Mouse (Mus musculus) heart, embryonic 11.5 days (tissue): ENCODE results near the gene Ly6g6d. TPM values are rescaled to one million over a fixed set of nuclear protein-coding genes. Genes with fewer than 3 reads are reported as not detected.

Experiments
- ATAC-seq: fragments of 200-750 bp; cut with Nextera tagmentation; replicated peaks from 2 replicates; pipeline ENCODE4 v1.8.0; 2017; ENCODE audit warnings: moderate library complexity; ENCODE audit not compliant: insufficient number of reproducible peaks, low FRiP score, low TSS enrichment
- H3K27ac ChIP-seq: fragments of 300-500 bp; sonication (generic); 2 replicates; pipeline ENCODE4 v1.5.1; 2014; ENCODE audit warnings: mild to moderate bottlenecking, low read depth, low read length
- H3K27me3 ChIP-seq: fragments of 300-500 bp; sonication (generic); 2 replicates; pipeline ENCODE4 v1.6.1; 2014; ENCODE audit warnings: mild to moderate bottlenecking, low read length, mixed read lengths; ENCODE audit not compliant: control insufficient read depth, insufficient read depth
- H3K36me3 ChIP-seq: fragments of 300-500 bp; sonication (generic); 2 replicates; pipeline ENCODE4 v1.6.1; 2014; ENCODE audit warnings: mild to moderate bottlenecking, low read length, moderate library complexity, mixed read lengths; ENCODE audit not compliant: control insufficient read depth, insufficient read depth
- H3K4me1 ChIP-seq: fragments of 300-500 bp; sonication (generic); 2 replicates; pipeline ENCODE4 v1.6.1; 2014; ENCODE audit warnings: low read length; ENCODE audit not compliant: control insufficient read depth, insufficient read depth
- H3K4me2 ChIP-seq: fragments of 300-500 bp; sonication (generic); 2 replicates; pipeline ENCODE4 v1.6.1; 2014; ENCODE audit warnings: mild to moderate bottlenecking, moderate library complexity
- H3K4me3 ChIP-seq: fragments of 300-500 bp; sonication (generic); 2 replicates; pipeline ENCODE4 v1.5.1; 2014; ENCODE audit warnings: low read depth, low read length
- H3K9ac ChIP-seq: fragments of 300-500 bp; sonication (generic); 2 replicates; pipeline ENCODE4 v1.6.1; 2014; ENCODE audit warnings: mild to moderate bottlenecking, low read depth, low read length, moderate library complexity
- H3K9me3 ChIP-seq: fragments of 300-500 bp; sonication (generic); replicated peaks from 2 replicates; pipeline ENCODE4 v1.6.1; 2016; ENCODE audit warnings: low read length; ENCODE audit not compliant: control insufficient read depth
- WGBS: fragments of 180-500 bp; shearing (Covaris S2); extraction: QIAGEN DNeasy Blood & Tissue Kit; methylation state at CpG from one replicate; pipeline ENCODE4 v1.1.7; 2014; ENCODE audit not compliant: insufficient replicate concordance; 5-methylcytosine and 5-hydroxymethylcytosine counted together
- polyA plus RNA-seq: library from polyadenylated mRNA; unstranded; fragments of >200 nt; fragmentation: Nextera tagmentation; extraction: Ambion mirVana; gene quantifications from 2 replicates; pipeline ENCODE4 v1.2.1, GENCODE M21; 2014

Ly6g6d gene
- polyA plus RNA-seq, 1 experiment from 2014 or later: 2.0 TPM

DNA sequence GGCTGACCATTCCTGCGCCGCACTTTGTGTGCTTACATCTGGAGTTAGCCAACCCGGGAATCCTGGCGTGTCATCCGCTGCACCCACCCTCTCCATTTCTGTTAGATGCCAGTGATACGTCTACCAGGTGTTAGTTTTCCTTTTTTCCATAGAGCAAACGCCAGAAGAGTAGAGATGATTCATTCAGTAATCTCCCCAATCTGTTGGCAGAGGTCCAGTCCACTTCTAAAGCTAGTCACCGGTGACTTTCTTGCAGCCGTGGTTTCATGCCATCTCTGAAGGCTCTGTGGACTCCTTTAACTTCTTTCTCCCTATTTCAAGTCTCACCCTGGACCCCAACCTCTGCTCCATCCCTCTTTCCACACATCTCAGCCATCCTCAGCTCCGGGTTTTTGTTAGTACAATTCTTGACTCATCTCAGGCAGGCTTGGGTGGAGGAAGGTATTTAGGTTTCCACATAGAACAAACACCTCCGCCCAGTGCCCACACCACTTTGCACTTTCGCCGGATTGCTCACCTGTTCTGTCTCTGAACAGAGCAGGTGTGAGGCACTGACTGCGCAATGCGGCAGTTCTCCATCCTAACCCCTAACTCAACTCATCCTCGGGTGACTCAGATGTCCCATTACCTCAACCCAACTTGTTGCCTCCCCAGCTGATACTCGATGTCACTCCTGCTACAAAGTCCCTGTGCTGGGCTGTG, 9.5 kb downstream of the Ly6g6d start:
- H3K4me2 ChIP-seq: no peak overlapping the region
- H3K27me3 ChIP-seq: peaks cover 45% of the 10 kb centered on the region
- no peak for ATAC-seq
- H3K9me3 ChIP-seq: no peaks in the 10 kb centered on the region
- 73% methylated on average over 17 of the region's 17 CpGs for WGBS
- H3K4me3 ChIP-seq: no peak overlapping the region
- H3K27ac ChIP-seq: no peak overlapping the region
- H3K36me3 ChIP-seq: no peaks in the 10 kb centered on the region
- H3K9ac ChIP-seq: no peak overlapping the region
- peaks cover 14% of the 10 kb centered on the region for H3K4me1 ChIP-seq

DNA sequence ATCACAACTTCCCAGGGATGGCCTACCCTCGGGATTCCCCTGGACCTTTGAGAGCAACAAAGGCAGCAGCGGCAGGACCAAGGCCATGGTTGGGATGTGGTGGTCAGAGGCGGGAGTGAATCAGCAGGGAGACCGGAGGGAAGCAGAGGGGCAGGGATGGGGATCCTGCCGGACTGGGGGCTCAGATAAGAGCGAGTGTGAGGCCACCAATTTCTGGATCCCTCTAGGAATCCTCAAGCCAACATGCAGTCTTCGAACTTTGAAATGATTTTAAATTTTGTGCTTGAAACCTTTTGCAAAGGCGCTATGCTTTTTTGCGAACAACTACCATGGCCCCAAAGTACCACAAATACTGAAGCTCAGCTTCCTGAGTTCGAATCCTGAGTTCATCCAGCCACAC, 11.8 kb downstream of the Ly6g6d start, which contains the start of gene Mpig6b:
Gene Mpig6b, minus strand, starts transcription at position 101 of the 400 bp plus-strand sequence.
- peaks cover 50% of the 10 kb centered on the region for H3K27me3 ChIP-seq
- H3K4me1 ChIP-seq: peaks cover 14% of the 10 kb centered on the region
- 36% methylated on average over 10 of the region's 10 CpGs for WGBS
- no peaks in the 10 kb centered on the region for H3K9me3 ChIP-seq
- peak within 1 kb of the TSS; percentile 38 for H3K4me3 ChIP-seq
- ATAC-seq: no peak
- H3K4me2 ChIP-seq: peak within 1 kb of the TSS; percentile 66
- H3K36me3 ChIP-seq: peaks cover 9% of the 10 kb centered on the region
- no peak within 1 kb of the TSS for H3K27ac ChIP-seq
- H3K9ac ChIP-seq: peak within 1 kb of the TSS; percentile 52; the same call in 1 of the 2 replicates

DNA sequence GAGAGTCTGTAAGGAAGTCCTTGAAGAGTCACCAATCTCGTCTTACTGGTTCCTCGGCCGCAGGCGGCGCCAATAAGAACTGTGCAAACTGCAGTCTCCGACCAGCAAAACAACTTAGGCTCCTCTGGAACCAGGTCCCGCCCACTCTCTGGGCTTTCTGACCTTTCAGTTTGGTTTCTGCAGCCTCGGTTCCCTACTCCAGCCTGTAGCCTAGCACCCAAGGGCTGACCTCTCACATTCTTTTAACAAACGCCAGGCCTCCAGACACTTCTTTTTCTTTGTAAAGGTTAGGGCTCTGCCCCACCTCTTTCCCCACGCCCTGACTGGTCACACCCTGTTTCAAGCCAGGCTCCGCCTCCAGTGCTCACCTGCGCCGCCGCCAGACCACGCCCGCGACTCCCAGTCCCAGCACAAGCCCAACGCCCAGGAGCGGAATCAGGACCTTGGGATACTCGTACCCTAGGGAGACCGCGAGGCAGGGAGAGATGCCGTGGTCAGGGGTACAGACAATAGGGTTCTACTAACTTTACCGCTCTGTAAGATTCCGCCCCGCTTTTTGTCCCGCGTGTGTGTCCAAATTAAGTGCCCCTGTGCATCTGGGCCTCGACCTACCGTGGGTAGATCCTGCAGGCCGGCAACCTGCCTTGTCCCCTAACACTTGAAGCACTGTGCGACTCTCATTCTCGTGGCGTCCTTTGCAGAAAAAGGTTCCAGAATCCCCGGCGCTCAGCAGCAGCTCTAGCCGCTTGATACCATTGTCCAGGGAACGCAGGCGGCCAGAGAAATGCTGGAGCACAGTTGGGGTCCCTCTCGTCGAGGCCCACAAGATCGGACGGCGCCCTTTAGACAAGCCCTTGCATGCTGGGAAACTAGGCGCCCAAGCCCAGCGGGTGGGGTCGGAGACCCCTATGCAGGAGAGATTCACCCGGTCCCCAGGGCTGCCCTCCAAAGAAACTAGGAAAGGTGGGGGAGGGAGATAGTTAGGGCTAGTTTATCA, 12.6 kb downstream of the Ly6g6d start, which contains the start of gene Ly6g6c:
Gene Ly6g6c, plus strand, starts transcription at position 438 of the 997 bp plus-strand sequence.
- no peaks in the 10 kb centered on the region for H3K9me3 ChIP-seq
- no peak within 1 kb of the TSS for H3K27ac ChIP-seq
- H3K36me3 ChIP-seq: peaks cover 13% of the 10 kb centered on the region
- peak within 1 kb of the TSS; percentile 66 for H3K4me2 ChIP-seq
- H3K27me3 ChIP-seq: peaks cover 50% of the 10 kb centered on the region
- ATAC-seq: no peak; the same call in 1 of the 2 replicates
- H3K4me3 ChIP-seq: peak within 1 kb of the TSS; percentile 38
- H3K4me1 ChIP-seq: peaks cover 16% of the 10 kb centered on the region
- peak within 1 kb of the TSS; percentile 52; the same call in 1 of the 2 replicates for H3K9ac ChIP-seq
- WGBS: 1% methylated on average over 48 of the region's 48 CpGs

DNA sequence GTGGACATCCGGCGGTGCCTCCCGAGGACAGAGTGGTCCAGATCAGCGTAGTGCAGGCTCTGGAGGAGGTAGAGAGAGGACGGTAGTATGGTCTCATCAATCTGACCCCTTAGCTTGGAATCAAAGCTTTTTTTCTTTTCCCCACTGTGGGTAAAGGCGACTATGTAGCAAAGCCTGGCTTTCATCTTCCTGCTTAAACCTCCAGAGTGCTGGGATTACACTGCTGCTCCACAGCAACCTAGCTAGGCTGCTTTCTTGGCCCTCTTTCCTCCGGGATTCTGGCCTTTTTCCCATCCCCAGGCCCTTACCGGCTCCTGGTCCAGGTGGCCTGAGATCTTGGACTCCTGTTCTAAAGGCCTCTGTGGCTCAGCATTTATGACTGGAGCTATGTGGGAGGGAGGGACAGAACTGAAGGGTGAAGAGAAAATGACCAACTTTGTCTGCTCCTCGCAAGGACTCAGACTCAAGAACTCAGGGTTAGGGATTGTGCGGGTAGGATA, 13.4 kb downstream of the Ly6g6d start:
- Histone ChIP-seq H3K9ac (no peak overlapping the region), H3K27me3 (peaks cover 50% of the 10 kb centered on the region)
- no peak for ATAC-seq

GRCm38 (mm10) chr17:35063466-35063865, 14.4 kb downstream of the Ly6g6d start:
- H3K9ac ChIP-seq: no peak overlapping the region
- no peak overlapping the region for H3K4me2 ChIP-seq
- no peak overlapping the region for H3K4me3 ChIP-seq
- H3K36me3 ChIP-seq: peaks cover 13% of the 10 kb centered on the region
- no peaks in the 10 kb centered on the region for H3K9me3 ChIP-seq
- no peak for ATAC-seq
- H3K4me1 ChIP-seq: peaks cover 24% of the 10 kb centered on the region
- no peak overlapping the region for H3K27ac ChIP-seq
- 83% methylated on average over 3 of the region's 3 CpGs for WGBS
- peaks cover 50% of the 10 kb centered on the region for H3K27me3 ChIP-seq

More for the DNA sequence above, 13.4 kb downstream of the Ly6g6d start:
- H3K4me3 ChIP-seq: peak overlapping the region; percentile 38; the same call in 1 of the 2 replicates
- no peak overlapping the region for H3K27ac ChIP-seq
- 32% methylated on average over 10 of the region's 10 CpGs for WGBS
- H3K4me1 ChIP-seq: peaks cover 20% of the 10 kb centered on the region
- peaks cover 13% of the 10 kb centered on the region for H3K36me3 ChIP-seq
- peak overlapping the region; percentile 66 for H3K4me2 ChIP-seq
- no peaks in the 10 kb centered on the region for H3K9me3 ChIP-seq

GRCm38 (mm10) chr17:35061299-35061698, 16.6 kb downstream of the Ly6g6d start:
- Histone ChIP-seq H3K27ac (no peak overlapping the region), H3K4me1 (peaks cover 27% of the 10 kb centered on the region), H3K9ac (no peak overlapping the region), H3K4me3 (no peak overlapping the region), H3K36me3 (peaks cover 22% of the 10 kb centered on the region), H3K9me3 (no peaks in the 10 kb centered on the region), H3K27me3 (peaks cover 31% of the 10 kb centered on the region), H3K4me2 (no peak overlapping the region; the same call in 1 of the 2 replicates)
- 78% methylated on average over 8 of the region's 8 CpGs for WGBS
- ATAC-seq: no peak

GRCm38 (mm10) chr17:35060737-35061297, 17.0 kb downstream of the Ly6g6d start:
- Histone ChIP-seq H3K9me3 (no peaks in the 10 kb centered on the region), H3K27me3 (peaks cover 26% of the 10 kb centered on the region), H3K4me2 (peak overlapping the region; percentile 77), H3K4me1 (peaks cover 27% of the 10 kb centered on the region), H3K4me3 (peak overlapping the region; percentile 77), H3K27ac (no peak overlapping the region), H3K9ac (0 out of 2 replicates have a peak overlapping the region, but pooled peaks have one; percentile 94), H3K36me3 (peaks cover 26% of the 10 kb centered on the region)
- no peak for ATAC-seq
- 62% methylated on average over 22 of the region's 22 CpGs for WGBS

DNA sequence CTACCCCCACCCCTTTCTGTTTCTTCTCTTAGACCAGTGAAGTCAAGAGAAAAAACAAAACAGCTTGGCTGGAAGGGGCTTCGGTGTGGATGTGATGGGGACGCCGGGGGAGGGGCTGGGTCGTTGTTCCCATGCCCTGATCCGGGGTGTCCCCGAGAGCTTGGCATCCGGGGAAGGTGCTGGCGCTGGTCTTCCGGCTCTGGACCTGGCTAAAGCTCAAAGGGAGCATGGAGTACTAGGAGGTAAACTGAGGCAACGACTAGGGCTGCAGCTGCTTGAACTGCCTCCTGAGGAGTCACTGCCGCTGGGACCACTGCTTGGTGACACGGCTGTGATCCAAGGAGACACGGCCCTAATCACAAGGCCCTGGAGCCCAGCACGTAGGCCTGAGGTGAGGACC, 17.8 kb downstream of the Ly6g6d start:
- no peak for ATAC-seq
- Histone ChIP-seq H3K9ac (peak overlapping the region; percentile 94), H3K4me3 (peak overlapping the region; percentile 77), H3K4me1 (peaks cover 20% of the 10 kb centered on the region), H3K4me2 (peak overlapping the region; percentile 77), H3K36me3 (peaks cover 30% of the 10 kb centered on the region), H3K9me3 (no peaks in the 10 kb centered on the region), H3K27me3 (peaks cover 19% of the 10 kb centered on the region), H3K27ac (no peak overlapping the region)
- WGBS: 27% methylated on average over 14 of the region's 14 CpGs
